Mouse (Mus musculus): ENCODE measurements around the gene Fastkd5. TPM values are rescaled to one million over a fixed set of nuclear protein-coding genes. Genes with fewer than 3 reads are reported as not detected.
"Not testable (repeated sequence)": the region's sequence is repeated elsewhere in the genome, so short reads cannot be mapped to it uniquely, and the experiment has no call there.

Fastkd5 gene
- total RNA-seq, 2 experiments from 2014 or later, result 9.6 to 10.4 TPM

DNA sequence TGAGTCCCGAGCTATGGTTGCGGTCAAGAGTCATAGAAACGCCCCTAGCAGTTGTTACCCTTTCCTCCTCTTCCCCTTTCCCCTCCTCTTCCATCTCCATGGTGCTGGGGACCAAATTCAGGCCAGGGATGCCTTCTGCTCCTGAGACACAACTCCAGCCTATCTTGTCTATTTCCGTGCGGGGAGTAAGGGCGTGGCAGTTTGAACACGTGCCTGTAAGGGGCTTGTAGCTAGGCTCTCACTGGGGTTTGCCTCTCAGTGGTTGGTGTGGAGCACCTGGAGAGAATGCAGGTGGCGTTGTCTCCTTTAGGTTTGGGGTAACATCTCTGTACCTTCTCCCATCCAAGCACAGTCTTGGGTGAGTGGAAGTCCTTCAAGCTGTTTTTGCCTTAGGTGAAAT lies 50.0 kb downstream of the Fastkd5 start:
- DNase-seq (ENCODE audit: low spot score in 2 of 2), result no peak

- peak; percentile 69 to 81 for DNase-seq (ENCODE audit: low spot score in 2 of 2)
These were observed 51.7 kb downstream of the Fastkd5 start for GRCm38 (mm10) chr2:130578148-130578547.

DNA sequence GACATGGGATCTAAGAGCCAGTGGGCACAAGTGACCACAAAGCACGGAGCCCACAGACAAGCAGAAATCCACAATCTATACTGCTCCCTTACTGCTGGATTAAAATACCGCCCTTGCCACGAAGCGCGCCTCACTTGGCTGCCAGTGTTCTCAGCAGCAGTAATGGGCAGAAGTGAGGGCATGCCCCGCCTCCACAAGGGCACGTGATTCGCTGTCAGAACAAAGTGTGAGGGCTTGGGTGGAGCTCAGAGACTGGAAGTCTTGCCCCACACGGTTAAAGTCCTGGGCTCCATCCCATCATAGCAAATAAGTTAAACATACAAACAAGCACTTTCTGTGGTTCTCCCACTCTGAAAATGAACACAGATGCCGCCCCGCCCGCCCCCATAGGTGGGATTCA lies 52.2 kb downstream of the Fastkd5 start:
- DNase-seq (ENCODE audit: low spot score in 2 of 2), result no peak

DNA sequence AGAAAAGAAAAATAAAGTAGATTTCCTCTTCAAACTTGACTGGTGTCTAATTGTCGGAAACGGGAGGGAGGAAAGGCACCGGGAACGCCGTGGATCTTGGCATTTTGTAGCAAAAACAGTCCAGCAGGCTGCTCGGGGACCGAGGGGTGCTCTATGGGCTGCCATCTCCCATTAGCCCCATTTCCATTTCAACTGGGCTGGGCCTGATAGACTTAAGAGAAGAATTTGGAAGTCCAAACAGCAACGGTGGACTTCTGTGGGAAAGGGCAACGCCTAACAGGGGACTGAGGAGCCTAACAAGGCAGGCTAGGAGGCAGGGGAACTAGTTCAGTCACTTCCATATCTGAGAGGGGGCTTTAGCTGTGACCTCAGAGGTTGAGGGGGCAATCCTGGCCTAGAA lies 52.8 kb downstream of the Fastkd5 start:
- no peak for DNase-seq (ENCODE audit: low spot score in 2 of 2)

DNA sequence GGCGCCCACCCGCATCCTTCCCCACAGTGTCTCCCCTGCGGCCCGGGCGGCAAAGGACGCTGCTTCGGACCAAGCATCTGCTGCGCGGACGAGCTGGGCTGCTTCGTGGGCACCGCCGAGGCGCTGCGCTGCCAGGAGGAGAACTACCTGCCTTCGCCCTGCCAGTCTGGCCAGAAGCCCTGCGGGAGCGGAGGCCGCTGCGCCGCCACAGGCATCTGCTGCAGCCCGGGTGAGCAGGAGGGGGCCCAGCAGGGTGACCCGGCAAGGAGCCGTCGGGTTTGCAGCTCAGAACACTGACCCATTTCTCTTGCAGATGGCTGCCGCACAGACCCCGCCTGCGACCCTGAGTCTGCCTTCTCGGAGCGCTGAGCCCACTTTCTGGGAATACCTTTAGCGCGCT lies 53.3 kb downstream of the Fastkd5 start:
- not testable (repeated sequence) for DNase-seq (ENCODE audit: low spot score in 2 of 2)

GRCm38 (mm10) chr2:130575873-130576272 lies 54.0 kb downstream of the Fastkd5 start, which contains the start of gene Oxt:
TSS of gene Oxt (plus strand) at chr2:130576173.
- no peak for DNase-seq (ENCODE audit: low spot score in 2 of 2)

- no peak for DNase-seq (ENCODE audit: low spot score in 2 of 2)
These were observed 54.9 kb downstream of the Fastkd5 start for GRCm38 (mm10) chr2:130574960-130575359.

- no peak for DNase-seq (ENCODE audit: low spot score in 2 of 2)
These were observed 59.9 kb downstream of the Fastkd5 start for GRCm38 (mm10) chr2:130569926-130570325.

GRCm38 (mm10) chr2:130568921-130569320 lies 60.9 kb downstream of the Fastkd5 start:
- no peak for DNase-seq (ENCODE audit: low spot score in 2 of 2)

GRCm38 (mm10) chr2:130564983-130565382 lies 64.8 kb downstream of the Fastkd5 start:
- DNase-seq (ENCODE audit: low spot score in 2 of 2), result peak in 1 of 2 experiments; percentile 60

DNA sequence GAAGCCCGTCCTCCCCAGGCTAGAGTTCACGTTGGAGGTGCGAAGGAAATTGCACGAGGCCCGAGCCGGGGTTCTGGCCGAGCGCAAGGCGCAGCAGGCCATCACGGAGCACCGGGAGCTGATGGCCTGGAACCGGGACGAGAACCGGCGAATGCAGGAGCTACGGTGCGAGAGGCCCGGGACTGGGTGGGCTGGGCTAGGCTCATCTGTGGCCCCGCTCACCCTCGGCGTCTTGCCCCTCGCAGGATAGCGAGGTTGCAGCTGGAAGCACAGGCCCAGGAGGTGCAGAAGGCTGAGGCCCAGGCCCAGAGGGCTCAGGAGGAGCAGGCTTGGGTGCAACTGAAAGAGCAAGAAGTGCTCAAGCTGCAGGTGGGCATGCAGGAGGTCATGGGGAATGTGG lies 65.8 kb downstream of the Fastkd5 start:
- no peak for DNase-seq (ENCODE audit: low spot score in 2 of 2)

Other genes with a start within 250 kb of the Fastkd5 start
- gene Cpxm1, start 232.5 kb downstream of the Fastkd5 start, total RNA-seq (2021), result 1 to 10 TPM; 5.8 to 7.3 TPM
- gene Gm28372, start 224.8 kb downstream of the Fastkd5 start, total RNA-seq (2021), result not detected
- gene 1700020A23Rik, start 224.8 kb downstream of the Fastkd5 start, total RNA-seq (2021), result not detected
- gene Tmem239, start 223.5 kb downstream of the Fastkd5 start, total RNA-seq (2021), result not detected
- gene Vps16, start 205.7 kb downstream of the Fastkd5 start, total RNA-seq (2021), result 10 to 100 TPM; 85.2 to 87.8 TPM
- gene Pced1a, start 205.3 kb downstream of the Fastkd5 start, total RNA-seq (2021), result 10 to 100 TPM; 23.1 to 23.4 TPM
- gene Ptpra, start 179.7 kb downstream of the Fastkd5 start, total RNA-seq (2021), result 100 to 1,000 TPM; 327 to 330 TPM
- gene Mrps26, start 66.3 kb downstream of the Fastkd5 start, total RNA-seq (2021), result 10 to 100 TPM; 81.6 to 85.7 TPM
- gene Oxt, start 53.9 kb downstream of the Fastkd5 start, total RNA-seq (2021), result not detected
- gene Avp, start 47.5 kb downstream of the Fastkd5 start, total RNA-seq (2021), result 1 to 10 TPM; 1.4 to 1.5 TPM
- gene Ubox5, start within 50 bp of the Fastkd5 start, total RNA-seq (2021), result 10 to 100 TPM in 1 of 2 experiments, 1 to 10 TPM in 1; 9.3 to 11.2 TPM
- gene Lzts3, start 12.8 kb upstream of the Fastkd5 start, total RNA-seq (2021), result 100 to 1,000 TPM; 193 to 196 TPM
- 100 to 1,000 TPM in 1 of 2 experiments, 10 to 100 TPM in 1; 95.9 to 102 TPM for gene Ddrgk1, start 34.6 kb upstream of the Fastkd5 start, total RNA-seq (2021)
- gene Itpa, start 37.6 kb upstream of the Fastkd5 start, total RNA-seq (2021), result 10 to 100 TPM; 35.9 to 36.5 TPM
- under 1 TPM; 0.43 to 0.92 TPM for gene Slc4a11, start 67.5 kb upstream of the Fastkd5 start, total RNA-seq (2021)

All from layer of hippocampus, adult 18-20 months (tissue).